Mouse (Mus musculus) T-cell, adult 2 months (primary cell): ENCODE measurements around the gene Hdhd5.

Source experiments
- DNase-seq: peaks from one replicate; pipeline ENCODE4 v3.0.0; 2022; ENCODE audit warnings: low spot score

Hdhd5 gene

GRCm38 (mm10) chr6:120483211-120483626 lies 47.9 kb downstream of the Hdhd5 start:
- DNase-seq = peak; percentile 69

- no peak for DNase-seq
These were observed 48.4 kb downstream of the Hdhd5 start for GRCm38 (mm10) chr6:120482756-120483155.

GRCm38 (mm10) chr6:120482021-120482420 lies 49.1 kb downstream of the Hdhd5 start:
- no peak for DNase-seq

GRCm38 (mm10) chr6:120481538-120481937 lies 49.6 kb downstream of the Hdhd5 start:
- DNase-seq = peak; percentile 56

GRCm38 (mm10) chr6:120480361-120480760 lies 50.8 kb downstream of the Hdhd5 start:
- DNase-seq = no peak

- DNase-seq = no peak
These were observed 51.8 kb downstream of the Hdhd5 start for GRCm38 (mm10) chr6:120479302-120479701.

- no peak for DNase-seq
These were observed 55.8 kb downstream of the Hdhd5 start for GRCm38 (mm10) chr6:120475288-120475687.

GRCm38 (mm10) chr6:120473427-120473826 lies 57.7 kb downstream of the Hdhd5 start:
- no peak for DNase-seq

- no peak for DNase-seq
These were observed 58.5 kb downstream of the Hdhd5 start for GRCm38 (mm10) chr6:120472455-120473140.

- DNase-seq = no peak
These were observed 59.1 kb downstream of the Hdhd5 start for GRCm38 (mm10) chr6:120471991-120472441.

- DNase-seq = no peak
These were observed 60.5 kb downstream of the Hdhd5 start for GRCm38 (mm10) chr6:120470666-120471065.

GRCm38 (mm10) chr6:120469770-120470169 lies 61.3 kb downstream of the Hdhd5 start:
- DNase-seq = no peak

- no peak for DNase-seq
These were observed 61.9 kb downstream of the Hdhd5 start for GRCm38 (mm10) chr6:120469268-120469667.

GRCm38 (mm10) chr6:120468259-120468658 lies 62.9 kb downstream of the Hdhd5 start:
- DNase-seq = no peak

GRCm38 (mm10) chr6:120466609-120467329 lies 64.3 kb downstream of the Hdhd5 start:
- peak; percentile 89 for DNase-seq

- no peak for DNase-seq
These were observed 65.7 kb downstream of the Hdhd5 start for GRCm38 (mm10) chr6:120465393-120465792.

- no peak for DNase-seq
These were observed 66.6 kb downstream of the Hdhd5 start for GRCm38 (mm10) chr6:120464406-120464939.

GRCm38 (mm10) chr6:120463884-120464283 lies 67.2 kb downstream of the Hdhd5 start:
- DNase-seq = peak; percentile 63

GRCm38 (mm10) chr6:120463086-120463871 lies 67.8 kb downstream of the Hdhd5 start, which contains the start of gene Il17ra:
Gene Il17ra, plus strand, starts transcription at chr6:120463247.
- peak; percentile 89 for DNase-seq

- no peak for DNase-seq
These were observed 68.9 kb downstream of the Hdhd5 start for GRCm38 (mm10) chr6:120462251-120462650.

- no peak for DNase-seq
These were observed 69.9 kb downstream of the Hdhd5 start for GRCm38 (mm10) chr6:120461217-120461616.
